Mouse (Mus musculus): ENCODE measurements around the gene Cdc6. TPM values are rescaled to one million over a fixed set of nuclear protein-coding genes. Genes with fewer than 3 reads are reported as not detected.

The Cdc6 gene
- polyA plus RNA-seq, 2 experiments, result 15.6 to 25.8 TPM

DNA sequence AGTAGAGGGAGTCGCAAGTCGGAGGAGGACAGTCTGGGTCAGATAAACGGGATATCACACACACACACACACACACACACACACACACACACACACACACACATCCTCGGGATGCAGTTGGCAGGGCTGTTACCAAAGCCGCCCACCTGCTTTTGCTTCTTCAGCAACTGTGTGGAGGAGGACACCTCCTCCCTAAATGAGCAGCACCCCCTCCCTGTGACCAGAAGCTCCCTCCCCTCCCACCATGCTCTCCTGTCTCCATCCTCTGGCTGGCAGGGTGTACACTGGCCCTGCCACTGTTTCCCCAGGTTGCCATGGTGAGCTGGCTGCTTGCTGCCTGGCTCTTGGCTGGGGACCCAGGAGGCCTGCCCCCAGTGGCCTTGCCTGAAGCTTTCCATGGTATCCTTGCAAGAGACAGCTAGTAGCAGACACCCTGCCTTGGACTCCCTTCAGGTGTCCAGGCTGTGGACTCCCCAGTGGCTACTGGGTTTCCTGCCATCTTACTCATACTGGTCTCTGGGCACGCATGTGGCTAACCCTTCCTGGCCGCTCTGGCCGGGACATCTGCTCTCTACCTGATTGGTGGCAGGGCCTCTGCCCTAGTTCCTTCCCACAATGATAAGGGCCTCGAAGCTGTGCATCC, 59.0 kb downstream of the Cdc6 start:
- DNase-seq (ENCODE audit: low spot score) (no peak), ATAC-seq (ENCODE audit: low FRiP score, low read depth) (no peak)
- no peak for TF ChIP-seq POLR2A (IDR thresholded peaks at IDR 0.05; ENCODE audit: borderline replicate concordance, extremely low read depth, insufficient read depth, insufficient read length)
- peaks cover 54% of the 10 kb centered on the region for H3K36me3 ChIP-seq (ENCODE audit: control insufficient read depth, insufficient read depth, low read length)
- no peak overlapping the region for H3K27ac ChIP-seq (replicated peaks; ENCODE audit: low read depth, low read length)
- H3K4me1 ChIP-seq (ENCODE audit: control insufficient read depth, insufficient read depth, low read length), result peaks cover 95% of the 10 kb centered on the region
- H3K4me2 ChIP-seq (replicated peaks; ENCODE audit: low read depth, low read length, severe bottlenecking), result no peak overlapping the region
- 44% methylated on average over 9 of the region's 9 CpGs for WGBS
- no peaks in the 10 kb centered on the region for H3K27me3 ChIP-seq (ENCODE audit: control insufficient read depth, insufficient read depth, low read length)
- no peaks in the 10 kb centered on the region for H3K9me3 ChIP-seq (ENCODE audit: control insufficient read depth, low read length)
- no peak overlapping the region for H3K9ac ChIP-seq (ENCODE audit: low read depth, low read length, severe bottlenecking)
- H3K4me3 ChIP-seq (replicated peaks; ENCODE audit: low read length), result no peak overlapping the region

- 0 out of 2 replicates have a peak overlapping the region, but pooled peaks have one; percentile 2 for H3K4me2 ChIP-seq (replicated peaks; ENCODE audit: low read depth, low read length, severe bottlenecking)
- H3K4me3 ChIP-seq (replicated peaks; ENCODE audit: low read length), result no peak overlapping the region
- no peak overlapping the region for H3K27ac ChIP-seq (replicated peaks; ENCODE audit: low read depth, low read length)
- DNase-seq (ENCODE audit: low spot score) (no peak), ATAC-seq (ENCODE audit: low FRiP score, low read depth) (no peak)
- H3K4me1 ChIP-seq (ENCODE audit: control insufficient read depth, insufficient read depth, low read length), result peaks cover 81% of the 10 kb centered on the region
- H3K9ac ChIP-seq (ENCODE audit: low read depth, low read length, severe bottlenecking), result no peak overlapping the region
- no peak for TF ChIP-seq POLR2A (IDR thresholded peaks at IDR 0.05; ENCODE audit: borderline replicate concordance, extremely low read depth, insufficient read depth, insufficient read length)
- no peaks in the 10 kb centered on the region for H3K9me3 ChIP-seq (ENCODE audit: control insufficient read depth, low read length)
- H3K36me3 ChIP-seq (ENCODE audit: control insufficient read depth, insufficient read depth, low read length), result peaks cover 67% of the 10 kb centered on the region
- WGBS, result 54% methylated on average over 15 of the region's 16 CpGs
- H3K27me3 ChIP-seq (ENCODE audit: control insufficient read depth, insufficient read depth, low read length), result no peaks in the 10 kb centered on the region
These were observed 60.5 kb downstream of the Cdc6 start for GRCm38 (mm10) chr11:98968079-98968478.

DNA sequence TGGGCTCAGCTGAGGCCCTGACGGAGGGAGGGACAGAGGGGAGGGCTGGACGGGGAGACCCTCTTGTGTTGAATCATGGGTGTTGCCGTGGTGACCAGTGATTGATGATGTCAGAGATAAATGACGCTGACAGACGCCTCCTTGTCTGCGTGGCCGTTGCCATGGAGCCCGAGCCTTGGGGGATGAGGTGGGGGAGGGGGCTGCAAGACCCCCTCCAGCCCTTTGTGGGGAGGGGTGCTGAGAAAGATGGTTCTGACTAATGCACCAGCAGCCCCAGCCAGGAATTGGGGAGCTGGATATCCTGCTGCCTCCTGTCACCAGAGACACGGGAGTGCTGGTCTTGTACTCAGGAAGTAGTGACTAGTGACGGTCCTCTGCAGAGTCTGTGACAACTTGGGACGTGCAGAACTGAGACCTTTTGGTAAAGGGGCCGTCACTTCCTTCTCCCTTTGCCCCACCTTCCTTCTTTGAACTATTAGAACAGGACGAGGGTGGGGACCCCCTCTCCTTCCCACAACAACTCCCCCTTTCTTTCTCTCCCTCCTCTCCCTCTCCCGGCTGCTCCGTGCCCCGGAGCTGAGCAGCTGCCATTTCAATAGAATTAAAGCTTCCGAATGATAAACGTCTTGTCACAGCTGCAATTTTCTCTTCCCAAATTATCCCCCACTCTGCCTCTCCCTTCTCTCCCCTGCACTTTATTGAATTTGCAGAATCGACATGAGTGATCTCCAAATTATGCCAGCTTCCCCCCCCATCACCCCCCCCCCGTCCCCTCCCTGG, 61.3 kb downstream of the Cdc6 start:
- no peak overlapping the region for H3K27ac ChIP-seq (replicated peaks; ENCODE audit: low read depth, low read length)
- ATAC-seq (ENCODE audit: low FRiP score, low read depth), result no peak
- peaks cover 75% of the 10 kb centered on the region for H3K36me3 ChIP-seq (ENCODE audit: control insufficient read depth, insufficient read depth, low read length)
- H3K9ac ChIP-seq (ENCODE audit: low read depth, low read length, severe bottlenecking), result 0 out of 2 replicates have a peak overlapping the region, but pooled peaks have one; percentile 21
- no peak for DNase-seq (ENCODE audit: low spot score)
- no peak overlapping the region for H3K4me3 ChIP-seq (replicated peaks; ENCODE audit: low read length)
- TF ChIP-seq POLR2A (IDR thresholded peaks at IDR 0.05; ENCODE audit: borderline replicate concordance, extremely low read depth, insufficient read depth, insufficient read length), result no peak
- WGBS, result 9% methylated on average over 19 of the region's 20 CpGs
- H3K9me3 ChIP-seq (ENCODE audit: control insufficient read depth, low read length), result no peaks in the 10 kb centered on the region
- H3K4me1 ChIP-seq (ENCODE audit: control insufficient read depth, insufficient read depth, low read length), result peaks cover 77% of the 10 kb centered on the region
- H3K4me2 ChIP-seq (replicated peaks; ENCODE audit: low read depth, low read length, severe bottlenecking), result 0 out of 2 replicates have a peak overlapping the region, but pooled peaks have one; percentile 7
- H3K27me3 ChIP-seq (ENCODE audit: control insufficient read depth, insufficient read depth, low read length), result no peaks in the 10 kb centered on the region

GRCm38 (mm10) chr11:98969496-98969927, 61.9 kb downstream of the Cdc6 start:
- H3K36me3 ChIP-seq (ENCODE audit: control insufficient read depth, insufficient read depth, low read length), result peaks cover 81% of the 10 kb centered on the region
- H3K4me3 ChIP-seq (replicated peaks; ENCODE audit: low read length), result no peak overlapping the region
- H3K9me3 ChIP-seq (ENCODE audit: control insufficient read depth, low read length), result no peaks in the 10 kb centered on the region
- 21% methylated on average over 17 of the region's 17 CpGs for WGBS
- H3K27me3 ChIP-seq (ENCODE audit: control insufficient read depth, insufficient read depth, low read length), result no peaks in the 10 kb centered on the region
- H3K27ac ChIP-seq (replicated peaks; ENCODE audit: low read depth, low read length), result 0 out of 2 replicates have a peak overlapping the region, but pooled peaks have one; percentile 38
- H3K4me2 ChIP-seq (replicated peaks; ENCODE audit: low read depth, low read length, severe bottlenecking), result 0 out of 2 replicates have a peak overlapping the region, but pooled peaks have one; percentile 7
- 0 out of 2 replicates have a peak overlapping the region, but pooled peaks have one; percentile 21 for H3K9ac ChIP-seq (ENCODE audit: low read depth, low read length, severe bottlenecking)
- ATAC-seq (ENCODE audit: low FRiP score, low read depth) (no peak), DNase-seq (ENCODE audit: low spot score) (no peak)
- peaks cover 71% of the 10 kb centered on the region for H3K4me1 ChIP-seq (ENCODE audit: control insufficient read depth, insufficient read depth, low read length)
- no peak for TF ChIP-seq POLR2A (IDR thresholded peaks at IDR 0.05; ENCODE audit: borderline replicate concordance, extremely low read depth, insufficient read depth, insufficient read length)

DNA sequence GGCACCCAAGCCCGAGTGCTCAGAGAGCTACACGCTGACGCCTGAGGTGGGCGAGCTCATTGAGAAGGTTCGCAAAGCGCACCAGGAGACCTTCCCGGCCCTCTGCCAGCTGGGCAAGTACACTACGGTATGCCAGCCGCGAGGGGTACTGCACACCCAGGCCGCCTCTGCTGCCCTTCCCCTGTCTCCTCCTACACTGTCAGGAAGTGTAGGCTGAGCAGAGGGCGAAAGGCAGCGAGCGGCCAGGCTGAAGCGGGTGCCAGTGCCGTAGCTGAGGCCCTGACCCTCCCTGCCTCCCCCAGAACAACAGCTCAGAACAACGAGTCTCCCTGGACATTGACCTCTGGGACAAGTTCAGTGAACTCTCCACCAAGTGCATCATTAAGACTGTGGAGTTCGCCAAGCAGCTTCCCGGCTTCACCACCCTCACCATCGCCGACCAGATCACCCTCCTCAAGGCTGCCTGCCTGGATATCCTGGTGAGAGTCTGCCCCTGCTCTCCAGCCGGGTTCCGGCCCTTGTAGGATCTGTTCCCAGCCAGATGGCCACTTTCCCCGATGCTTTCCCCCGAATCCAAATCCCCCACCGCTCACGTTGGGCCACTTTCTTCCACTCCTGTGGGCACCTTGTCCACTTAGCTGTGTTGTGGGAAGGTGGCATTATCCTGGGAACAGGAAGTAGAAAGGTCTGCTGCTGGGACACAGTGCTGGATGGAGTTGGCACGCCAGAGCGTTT, 62.8 kb downstream of the Cdc6 start:
- Histone ChIP-seq H3K4me3 (replicated peaks; ENCODE audit: low read length) (no peak overlapping the region), H3K9me3 (ENCODE audit: control insufficient read depth, low read length) (no peaks in the 10 kb centered on the region), H3K27me3 (ENCODE audit: control insufficient read depth, insufficient read depth, low read length) (no peaks in the 10 kb centered on the region), H3K27ac (replicated peaks; ENCODE audit: low read depth, low read length) (no peak overlapping the region), H3K9ac (ENCODE audit: low read depth, low read length, severe bottlenecking) (no peak overlapping the region), H3K4me1 (ENCODE audit: control insufficient read depth, insufficient read depth, low read length) (peaks cover 62% of the 10 kb centered on the region), H3K4me2 (replicated peaks; ENCODE audit: low read depth, low read length, severe bottlenecking) (no peak overlapping the region), H3K36me3 (ENCODE audit: control insufficient read depth, insufficient read depth, low read length) (peaks cover 89% of the 10 kb centered on the region)
- WGBS, result 75% methylated on average over 29 of the region's 29 CpGs
- TF ChIP-seq POLR2A (IDR thresholded peaks at IDR 0.05; ENCODE audit: borderline replicate concordance, extremely low read depth, insufficient read depth, insufficient read length), result no peak
- DNase-seq (ENCODE audit: low spot score) (no peak), ATAC-seq (ENCODE audit: low FRiP score, low read depth) (no peak)
